Mouse (Mus musculus) T-cell, adult 66 days (primary cell): Measurements from ENCODE around the gene Specc1l. TPM values are rescaled to one million over a fixed set of nuclear protein-coding genes. Genes with fewer than 3 reads are reported as not detected.

ENCODE experiments used
- total RNA-seq, 2 experiments: library from RNA; stranded (reverse); gene quantifications; 3 replicates in 1 of 2; 4 replicates in 1 of 2; pipeline ENCODE4 v1.2.4; 2023

Specc1l gene
- total RNA-seq, result 10 to 100 TPM; 50.5 to 53.2 TPM

GRCm38 (mm10) chr10:75211807-75212645 is at the start of gene Specc1l:
Gene Specc1l, plus strand, starts transcription at chr10:75212073.

GRCm38 (mm10) chr10:75316872-75316907 is 104.8 kb downstream of the Specc1l start, which contains the start of gene Adora2a:
Gene Adora2a, plus strand, starts transcription at chr10:75316877.

Other genes starting within 250 kb of the Specc1l start
- gene Gnaz, start 244.9 kb upstream of the Specc1l start, total RNA-seq, result not detected
- not detected for gene Rsph14, start 179.5 kb upstream of the Specc1l start, total RNA-seq
- gene Rab36, start 175.0 kb upstream of the Specc1l start, total RNA-seq, result under 1 TPM; 0.30 to 0.70 TPM
- 10 to 100 TPM; 26.9 to 30.4 TPM for gene Bcr, start 151.5 kb upstream of the Specc1l start, total RNA-seq
- gene Adora2a, start 104.8 kb downstream of the Specc1l start, total RNA-seq, result 10 to 100 TPM; 23.7 to 29.3 TPM
- gene Upb1, start 189.0 kb downstream of the Specc1l start, total RNA-seq, result 1 to 10 TPM in 1 of 2 experiments, under 1 TPM in 1; 0.80 to 1.2 TPM